Mouse (Mus musculus): ENCODE results near the gene Bcl2l15.
"Not testable (repeated sequence)": the region's sequence is repeated elsewhere in the genome, so short reads cannot be mapped to it uniquely, and the experiment has no call there.

DNA sequence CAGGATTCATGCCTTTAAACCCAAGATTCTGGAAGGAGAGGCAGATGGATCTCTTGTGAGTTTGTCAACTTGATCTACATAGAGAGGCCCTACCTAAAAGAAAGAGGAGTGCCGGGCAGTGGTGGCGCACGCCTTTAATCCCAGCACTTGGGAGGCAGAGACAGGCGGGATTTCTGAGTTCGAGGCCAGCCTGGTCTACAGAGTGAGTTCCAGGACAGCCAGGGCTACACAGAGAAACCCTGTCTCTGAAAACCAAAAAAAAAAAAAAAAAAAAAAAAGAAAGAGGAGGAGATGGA, 40.3 kb upstream of the Bcl2l15 start:
- TF ChIP-seq CTCF (IDR thresholded peaks at IDR 0.05; ENCODE audit: control insufficient read depth, insufficient read depth, insufficient replicate concordance, low read depth, low read length); POLR2A (IDR thresholded peaks at IDR 0.05; ENCODE audit: control insufficient read depth, low read depth, low read length): not testable (repeated sequence)
